Mouse (Mus musculus) heart, postnatal 0 days (tissue): ENCODE measurements around the gene Runx2.

Source experiments
- CTCF ChIP-seq: IDR thresholded peaks from 2 replicates; pipeline ENCODE4 v1.5.1; 2016; ENCODE audit warnings: antibody characterized with exemption, control low read depth, low read depth
- EP300 ChIP-seq: IDR thresholded peaks from 2 replicates; pipeline ENCODE4 v1.6.1; 2016; ENCODE audit warnings: antibody characterized with exemption, low read depth

GRCm38 (mm10) chr17:44599856-44600255 lies 214.7 kb downstream of the Runx2 start:
- TF ChIP-seq CTCF (no peak), EP300 (no peak)
